Mouse (Mus musculus) erythroblast, embryonic 14.5 days (primary cell): ENCODE results near the gene Col25a1.

Experiments used
- GATA1 ChIP-seq: IDR thresholded peaks from 2 replicates; pipeline ENCODE4 v1.6.1; 2012; ENCODE audit warnings: low read length, inconsistent platforms, mixed read lengths
- TAL1 ChIP-seq: IDR thresholded peaks from 3 replicates; pipeline ENCODE4 v1.6.1; 2012; ENCODE audit warnings: low read length, inconsistent platforms, mixed read lengths

DNA sequence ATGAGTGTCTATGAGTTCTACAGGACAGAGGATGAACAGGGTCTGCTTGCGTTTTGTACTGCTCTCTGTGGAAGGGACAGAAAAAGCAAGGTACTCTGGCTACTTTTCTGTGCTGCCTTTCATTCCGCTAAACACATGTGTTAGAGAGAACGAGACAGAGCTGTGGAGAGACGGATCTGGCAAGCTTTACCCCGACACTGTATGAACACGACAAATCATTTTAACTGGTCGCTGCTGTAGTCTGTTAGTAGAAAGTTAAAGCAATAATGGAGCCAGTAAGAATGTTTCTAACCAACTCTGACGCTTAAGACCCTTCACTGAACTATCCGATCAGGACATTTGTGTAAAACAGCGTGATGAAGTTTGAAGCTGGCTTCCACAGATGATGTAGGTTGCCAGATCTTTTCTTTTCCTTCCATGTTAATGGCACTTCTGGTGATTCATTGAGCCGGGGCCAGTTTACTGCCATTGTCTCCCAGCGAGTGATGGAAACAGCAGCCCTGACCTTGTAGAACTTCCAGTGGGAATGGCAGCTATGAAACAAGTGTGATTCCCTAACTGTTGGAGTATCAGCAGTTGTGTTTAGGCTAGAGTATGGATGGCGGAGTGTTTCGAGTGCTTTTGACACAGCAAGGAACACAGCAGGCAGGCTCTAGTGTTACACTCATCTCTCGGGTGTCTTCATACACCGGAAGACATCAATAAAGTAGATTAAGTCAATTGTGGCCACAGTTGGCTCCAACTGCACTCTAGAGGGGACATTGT is 437.2 kb downstream of the Col25a1 start:
- TF ChIP-seq GATA1 (no peak), TAL1 (no peak)
